Mouse (Mus musculus): ENCODE measurements around the gene Zcrb1. TPM values are rescaled to one million over a fixed set of nuclear protein-coding genes. Genes with fewer than 3 reads are reported as not detected.

Zcrb1 gene
- total RNA-seq, 2 experiments from 2014 or later, result 135 to 165 TPM

DNA sequence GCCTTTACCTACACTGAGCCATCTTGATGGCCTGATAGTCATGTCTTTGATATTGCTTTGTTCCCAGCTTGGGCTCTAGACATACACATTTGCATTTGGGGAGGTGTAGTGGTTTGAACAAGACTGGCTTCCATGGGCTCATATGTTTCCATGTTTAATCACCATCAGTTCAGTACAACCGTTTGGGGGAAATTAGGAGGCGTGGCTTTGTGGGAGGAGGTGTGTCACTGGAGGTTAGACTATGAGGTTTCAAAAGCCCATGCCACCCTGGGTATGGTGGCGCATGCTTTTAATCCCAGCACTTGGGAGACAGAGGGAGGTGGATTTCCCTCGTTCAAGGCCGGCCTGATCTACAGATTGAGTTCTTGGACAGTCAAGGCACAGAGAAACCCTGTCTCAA is 22.4 kb downstream of the Zcrb1 start:
- no peak for ATAC-seq (replicated peaks; ENCODE audit: low FRiP score, low TSS enrichment, poor library complexity, severe bottlenecking)

DNA sequence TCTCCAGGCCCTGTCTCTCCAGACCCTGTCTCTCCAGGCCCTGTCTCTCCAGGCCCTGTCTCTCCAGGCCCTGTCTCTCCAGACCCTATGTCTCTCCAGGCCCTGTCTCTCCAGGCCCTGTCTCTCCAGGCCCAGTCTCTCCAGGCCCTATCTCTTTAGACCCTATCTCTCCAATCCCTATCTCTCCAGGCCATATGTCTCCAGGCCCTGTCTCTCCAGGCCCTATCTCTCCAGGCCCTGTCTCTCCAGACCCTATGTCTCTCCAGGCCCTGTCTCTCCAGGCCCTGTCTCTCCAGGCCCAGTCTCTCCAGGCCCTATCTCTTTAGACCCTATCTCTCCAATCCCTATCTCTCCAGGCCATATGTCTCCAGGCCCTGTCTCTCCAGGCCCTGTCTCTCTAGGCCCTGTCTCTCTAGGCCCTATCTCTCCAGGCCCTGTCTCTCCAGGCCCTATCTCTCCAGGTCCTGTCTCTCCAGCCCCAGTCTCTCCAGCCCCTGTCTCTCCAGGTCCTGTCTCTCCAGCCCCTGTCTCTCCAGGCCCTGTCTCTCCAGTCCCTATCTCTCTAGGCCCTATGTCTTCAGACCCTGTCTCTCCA is 25.5 kb downstream of the Zcrb1 start:
- ATAC-seq (replicated peaks; ENCODE audit: low FRiP score, low TSS enrichment, poor library complexity, severe bottlenecking), result peak; percentile 48; the same call in 1 of the 2 replicates

DNA sequence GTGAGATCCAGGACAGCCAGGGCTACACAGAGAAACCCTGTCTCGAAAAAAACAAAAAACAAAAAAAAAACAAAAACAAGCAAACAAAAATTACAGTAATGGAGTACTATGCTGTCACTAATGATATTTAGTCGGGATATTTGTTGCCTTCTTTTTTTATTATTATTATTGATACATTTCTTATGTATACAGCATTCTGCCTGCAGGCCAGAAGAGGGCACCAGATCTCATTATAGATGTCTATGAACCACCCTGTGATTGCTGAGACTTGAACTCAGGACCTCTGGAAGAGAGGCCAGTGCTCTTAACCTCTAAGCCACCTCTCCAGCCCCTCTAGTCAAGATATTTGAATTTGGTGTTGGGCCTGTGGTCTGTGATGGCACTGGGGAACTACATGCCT is 26.3 kb downstream of the Zcrb1 start:
- ATAC-seq (replicated peaks; ENCODE audit: low FRiP score, low TSS enrichment, poor library complexity, severe bottlenecking), result no peak

DNA sequence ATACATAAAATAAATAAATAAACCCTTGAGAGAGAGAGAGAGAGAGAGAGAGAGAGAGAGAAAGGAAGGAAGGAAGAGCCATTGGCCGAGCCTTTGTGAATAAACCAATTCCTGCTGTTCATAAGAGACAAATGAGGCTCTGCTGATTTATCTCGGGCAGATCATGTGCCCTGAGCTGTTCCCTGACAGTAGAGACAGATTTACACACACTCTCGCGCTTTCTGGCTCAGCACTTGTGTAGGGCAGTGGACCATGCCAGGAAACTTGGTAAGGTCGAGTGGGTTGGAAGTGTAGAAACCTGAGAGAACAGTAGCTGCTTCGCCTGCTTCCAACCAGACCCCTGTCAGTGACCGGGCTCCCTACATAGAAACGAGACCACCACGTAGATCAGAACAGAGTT is 29.6 kb downstream of the Zcrb1 start:
- no peak for ATAC-seq (replicated peaks; ENCODE audit: low FRiP score, low TSS enrichment, poor library complexity, severe bottlenecking)

DNA sequence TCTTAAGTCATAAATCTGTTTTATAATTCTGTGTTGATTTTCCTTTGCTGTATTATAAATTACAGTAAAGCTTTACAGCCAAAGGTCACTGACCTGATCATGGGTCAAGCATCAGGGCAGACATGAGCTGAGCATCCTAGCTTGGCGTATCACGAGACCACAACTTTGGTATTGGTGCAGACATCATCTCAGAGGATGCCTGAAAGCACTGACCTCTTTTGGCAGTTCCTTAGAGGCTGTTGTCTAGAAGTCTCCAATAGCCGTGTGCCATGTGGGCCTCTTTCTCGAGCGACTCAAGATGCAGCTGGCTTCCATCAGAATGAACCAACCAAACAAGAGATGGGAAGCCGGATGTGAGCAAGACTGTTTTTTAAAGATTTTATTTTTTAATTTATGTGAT is 32.6 kb downstream of the Zcrb1 start:
- no peak for ATAC-seq (replicated peaks; ENCODE audit: low FRiP score, low TSS enrichment, poor library complexity, severe bottlenecking)

DNA sequence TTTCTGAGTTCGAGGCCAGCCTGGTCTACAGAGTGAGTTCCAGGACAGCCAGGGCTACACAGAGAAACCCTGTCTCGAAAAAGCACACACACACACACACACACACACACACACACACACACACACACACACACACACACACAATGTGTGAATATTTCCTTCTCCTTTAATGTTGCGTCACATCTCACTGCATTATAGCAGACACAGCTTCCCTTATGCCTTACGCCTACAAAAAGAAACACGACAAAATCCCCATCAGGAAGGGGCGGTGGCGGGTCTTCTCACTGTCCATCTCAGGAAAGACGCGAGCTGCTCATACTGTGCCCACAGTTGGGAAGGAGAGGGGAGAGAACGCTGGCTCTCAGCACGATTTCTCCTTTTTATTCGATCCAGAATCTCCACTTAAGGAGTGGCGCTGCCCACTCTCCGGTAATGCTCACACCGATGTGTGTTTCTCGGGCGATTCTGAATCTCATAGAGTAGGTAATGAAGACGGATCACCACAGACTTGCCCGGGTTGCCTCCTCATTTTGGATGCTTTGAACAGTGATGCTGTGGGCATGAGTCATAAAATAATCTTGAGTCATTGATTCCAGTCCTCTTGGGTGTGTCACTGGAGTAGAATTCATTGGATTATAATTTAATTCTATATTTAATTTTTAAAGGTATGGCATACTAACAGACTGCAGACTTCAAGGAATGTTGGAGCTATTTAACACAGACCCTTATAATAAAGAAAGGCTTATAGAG is 39.6 kb downstream of the Zcrb1 start:
- ATAC-seq (replicated peaks; ENCODE audit: low FRiP score, low TSS enrichment, poor library complexity, severe bottlenecking), result no peak

DNA sequence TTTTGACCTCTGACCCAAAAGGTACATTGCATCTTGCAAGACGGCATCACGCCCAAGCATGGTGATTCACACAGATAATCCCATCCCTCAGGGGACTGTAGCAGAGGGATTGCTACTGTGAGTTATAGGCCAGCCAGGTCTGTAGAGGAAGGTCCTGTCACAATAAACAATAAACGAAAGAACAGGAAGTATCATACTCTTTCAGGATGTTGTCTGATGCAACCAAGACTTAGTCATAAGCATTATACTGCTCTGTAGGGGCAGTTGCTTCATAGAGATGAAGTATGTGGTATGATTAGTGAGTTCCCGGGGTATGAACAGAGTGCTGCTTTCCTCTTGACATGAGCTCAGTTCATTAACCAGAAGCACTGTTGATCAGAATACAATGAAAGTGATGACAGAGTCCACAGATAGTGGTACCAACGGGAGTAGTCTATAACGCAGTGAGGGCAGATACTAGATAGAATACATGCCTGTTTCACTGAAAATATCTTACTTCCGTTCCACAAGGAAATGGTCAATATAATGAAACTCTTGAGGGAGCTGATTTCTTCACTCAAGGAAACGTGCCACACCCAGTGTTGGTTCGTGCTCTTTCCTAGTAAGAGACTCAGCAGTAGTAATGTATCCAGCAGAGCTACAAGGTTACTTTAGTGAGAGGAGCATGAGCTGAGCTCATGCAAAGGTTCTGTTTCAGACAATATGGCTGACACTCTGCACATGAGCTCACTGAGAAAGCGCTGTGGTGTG is 57.3 kb downstream of the Zcrb1 start:
- ATAC-seq (replicated peaks; ENCODE audit: low FRiP score, low TSS enrichment, poor library complexity, severe bottlenecking), result no peak

DNA sequence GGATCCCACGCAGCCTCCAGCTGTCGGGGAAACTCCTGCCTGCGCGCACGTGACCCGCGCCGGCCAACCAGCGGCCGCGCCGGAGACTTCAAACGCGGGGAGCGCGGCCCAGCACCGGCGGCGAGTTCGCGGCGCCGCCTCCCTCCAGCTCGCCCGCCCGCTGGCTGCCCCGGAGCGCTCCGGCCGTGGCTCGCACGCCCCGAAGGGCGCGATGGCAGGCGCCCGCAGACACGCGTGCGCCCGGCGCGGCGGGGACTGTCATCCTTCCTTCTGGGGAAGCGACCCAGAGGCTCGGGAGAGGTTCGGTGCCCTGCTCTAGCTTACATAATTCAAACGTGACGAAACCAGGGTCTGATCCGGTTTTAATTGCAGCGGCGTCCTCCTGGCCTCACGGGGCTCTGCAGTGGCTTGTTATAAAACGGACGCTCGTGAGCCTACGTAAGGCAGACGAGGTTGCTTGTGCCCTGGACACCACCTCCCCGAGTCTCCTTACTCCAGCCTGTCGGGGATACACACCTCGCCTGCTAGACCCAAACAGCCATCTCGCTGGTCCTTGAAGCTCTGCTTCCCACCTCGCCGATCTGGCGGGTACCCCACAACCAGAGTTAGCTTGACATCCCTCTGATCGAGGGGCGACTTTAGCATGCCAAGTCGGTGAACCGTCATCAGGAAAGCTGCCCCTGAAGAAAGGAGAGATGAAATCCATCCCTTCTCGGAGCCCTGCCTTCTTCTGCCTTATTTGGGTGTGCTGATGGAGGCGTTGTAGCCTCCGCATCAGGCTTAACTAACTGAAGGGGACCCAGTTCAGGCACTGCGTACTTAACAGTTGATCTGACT is 61.0 kb downstream of the Zcrb1 start, which contains the start of gene Yaf2:
Gene Yaf2, minus strand, starts transcription at position 11 of the 837 bp plus-strand sequence.
- peak; percentile 85 for ATAC-seq (replicated peaks; ENCODE audit: low FRiP score, low TSS enrichment, poor library complexity, severe bottlenecking)

DNA sequence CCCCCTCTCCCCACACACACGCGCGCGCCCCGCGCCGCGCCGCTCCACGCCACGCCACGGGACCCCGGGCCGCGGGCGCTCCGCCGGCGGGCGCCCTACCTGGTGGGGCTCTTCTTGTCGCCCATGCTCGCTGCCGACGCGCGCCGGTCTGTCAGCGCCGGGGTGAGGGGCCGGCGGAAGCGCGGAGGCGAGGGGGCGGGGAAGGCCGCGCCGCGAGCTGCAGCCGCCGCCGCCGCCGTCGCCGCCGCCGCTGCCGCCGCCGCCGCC is 61.5 kb downstream of the Zcrb1 start:
- ATAC-seq (replicated peaks; ENCODE audit: low FRiP score, low TSS enrichment, poor library complexity, severe bottlenecking), result no peak

Other genes with a start within 250 kb of the Zcrb1 start
- gene Gxylt1, start 123.2 kb downstream of the Zcrb1 start, total RNA-seq (2014; fragmentation: Nextera tagmentation), result 7.2 and 8.2 TPM in 2 replicates
- gene Gxylt1, start 123.2 kb downstream of the Zcrb1 start, total RNA-seq (2017), result 11.0 and 12.6 TPM in 2 replicates
- gene Yaf2, start 61.4 kb downstream of the Zcrb1 start, total RNA-seq (2014; fragmentation: Nextera tagmentation), result 19.6 and 22.9 TPM in 2 replicates
- 28.2 and 31.4 TPM in 2 replicates for gene Yaf2, start 61.4 kb downstream of the Zcrb1 start, total RNA-seq (2017)
- 60.3 and 65.1 TPM in 2 replicates for gene Pphln1, start within 50 bp of the Zcrb1 start, total RNA-seq (2014; fragmentation: Nextera tagmentation)
- 37.9 and 57.9 TPM in 2 replicates for gene Pphln1, start within 50 bp of the Zcrb1 start, total RNA-seq (2017)
- gene Prickle1, start 197.6 kb upstream of the Zcrb1 start, total RNA-seq (2014; fragmentation: Nextera tagmentation), result 1.4 and 4.0 TPM in 2 replicates
- 4.3 and 4.7 TPM in 2 replicates for gene Prickle1, start 197.6 kb upstream of the Zcrb1 start, total RNA-seq (2017)

Data from megakaryocyte-erythroid progenitor cell, adult 5-6 weeks (primary cell).